Mouse (Mus musculus) limb, embryonic 10.5 days (tissue): ENCODE data around the gene Sez6. TPM values are rescaled to one million over a fixed set of nuclear protein-coding genes. Genes with fewer than 3 reads are reported as not detected.

Source experiments
- DNase-seq: peaks from one replicate; pipeline ENCODE4 v3.0.0-alpha.2; 2017; ENCODE audit warnings: low spot score
- H3K27ac ChIP-seq: fragments of 300-500 bp; sonication (generic); 2 replicates; pipeline ENCODE4 v1.5.1; 2016; ENCODE audit warnings: mild to moderate bottlenecking
- H3K27me3 ChIP-seq: fragments of 300-500 bp; sonication (generic); 2 replicates; pipeline ENCODE4 v1.6.1; 2016; ENCODE audit warnings: low read depth, mild to moderate bottlenecking; ENCODE audit not compliant: poor library complexity, severe bottlenecking
- H3K36me3 ChIP-seq: fragments of 300-500 bp; sonication (generic); 2 replicates; pipeline ENCODE4 v1.6.1; 2016; ENCODE audit warnings: mild to moderate bottlenecking, moderate library complexity
- H3K4me1 ChIP-seq: fragments of 300-500 bp; sonication (generic); 2 replicates; pipeline ENCODE4 v1.6.1; 2016
- H3K4me3 ChIP-seq: fragments of 300-500 bp; sonication (generic); 2 replicates; pipeline ENCODE4 v1.5.1; 2016; ENCODE audit warnings: mild to moderate bottlenecking, moderate library complexity
- H3K9me3 ChIP-seq: fragments of 300-500 bp; sonication (generic); replicated peaks from 2 replicates; pipeline ENCODE4 v1.6.1; 2016; ENCODE audit warnings: mild to moderate bottlenecking
- WGBS: fragments of 180-500 bp; shearing (Covaris S2); methylation state at CpG from one replicate; pipeline ENCODE4 v1.1.7; 2016; 5-methylcytosine and 5-hydroxymethylcytosine counted together
- polyA plus RNA-seq: library from polyadenylated mRNA; unstranded; fragments of >200 nt; fragmentation: Nextera tagmentation; extraction: Ambion mirVana; gene quantifications from 2 replicates; pipeline ENCODE4 v1.2.1, GENCODE M21; 2016

Sez6 gene
- 0.11 and 0.14 TPM in 2 replicates for polyA plus RNA-seq

- Histone ChIP-seq H3K4me1 (peaks cover 28% of the 10 kb centered on the region), H3K27me3 (peaks cover 98% of the 10 kb centered on the region), H3K9me3 (no peaks in the 10 kb centered on the region), H3K36me3 (no peaks in the 10 kb centered on the region), H3K4me3 (peak within 1 kb of the TSS; percentile 55), H3K27ac (no peak within 1 kb of the TSS)
- under 1% methylated on average over 84 of the region's 94 CpGs for WGBS
- peak; percentile 93 for DNase-seq
These were observed at the start of gene Sez6 for GRCm38 (mm10) chr11:77930751-77931540. Gene Sez6 (plus strand): TSS chr11:77930800.

GRCm38 (mm10) chr11:77884524-77885245 lies 45.9 kb upstream of the Sez6 start:
- no peak for DNase-seq
- Histone ChIP-seq H3K9me3 (no peaks in the 10 kb centered on the region), H3K36me3 (no peaks in the 10 kb centered on the region), H3K27me3 (peaks cover 49% of the 10 kb centered on the region), H3K4me1 (peaks cover 35% of the 10 kb centered on the region), H3K4me3 (no peak overlapping the region), H3K27ac (0 out of 2 replicates have a peak overlapping the region, but pooled peaks have one; percentile 0)
- WGBS = 36% methylated on average over 10 of the region's 10 CpGs

GRCm38 (mm10) chr11:77885246-77885575 lies 45.4 kb upstream of the Sez6 start:
- H3K36me3 ChIP-seq = no peaks in the 10 kb centered on the region
- no peak overlapping the region for H3K4me3 ChIP-seq
- 50% methylated on average over 8 of the region's 8 CpGs for WGBS
- peaks cover 35% of the 10 kb centered on the region for H3K4me1 ChIP-seq
- no peaks in the 10 kb centered on the region for H3K9me3 ChIP-seq
- DNase-seq = no peak
- peaks cover 49% of the 10 kb centered on the region for H3K27me3 ChIP-seq
- no peak overlapping the region for H3K27ac ChIP-seq

GRCm38 (mm10) chr11:77887373-77887960 lies 43.1 kb upstream of the Sez6 start:
- DNase-seq = no peak
- Histone ChIP-seq H3K9me3 (no peaks in the 10 kb centered on the region), H3K27me3 (peaks cover 48% of the 10 kb centered on the region; the same call in 1 of the 2 replicates), H3K4me3 (no peak overlapping the region), H3K4me1 (peaks cover 37% of the 10 kb centered on the region), H3K27ac (no peak overlapping the region), H3K36me3 (no peaks in the 10 kb centered on the region)
- WGBS = 45% methylated on average over 17 of the region's 17 CpGs

GRCm38 (mm10) chr11:77888846-77889245 lies 41.8 kb upstream of the Sez6 start:
- Histone ChIP-seq H3K36me3 (no peaks in the 10 kb centered on the region), H3K27me3 (peaks cover 57% of the 10 kb centered on the region), H3K4me3 (no peak overlapping the region), H3K4me1 (peaks cover 48% of the 10 kb centered on the region), H3K27ac (no peak overlapping the region), H3K9me3 (no peaks in the 10 kb centered on the region)
- WGBS = 88% methylated on average over 5 of the region's 5 CpGs
- no peak for DNase-seq

- no peak overlapping the region for H3K27ac ChIP-seq
- no peaks in the 10 kb centered on the region for H3K9me3 ChIP-seq
- 49% methylated on average over 2 of the region's 2 CpGs for WGBS
- H3K36me3 ChIP-seq = no peaks in the 10 kb centered on the region
- H3K4me3 ChIP-seq = no peak overlapping the region
- peaks cover 49% of the 10 kb centered on the region for H3K4me1 ChIP-seq
- no peak for DNase-seq
- H3K27me3 ChIP-seq = peaks cover 61% of the 10 kb centered on the region
These were observed 41.1 kb upstream of the Sez6 start for GRCm38 (mm10) chr11:77889484-77889883.

GRCm38 (mm10) chr11:77890648-77891258 lies 39.8 kb upstream of the Sez6 start:
- H3K4me1 ChIP-seq = peaks cover 36% of the 10 kb centered on the region
- H3K9me3 ChIP-seq = no peaks in the 10 kb centered on the region
- peaks cover 60% of the 10 kb centered on the region for H3K27me3 ChIP-seq
- no peak for DNase-seq
- no peak overlapping the region for H3K4me3 ChIP-seq
- H3K36me3 ChIP-seq = no peaks in the 10 kb centered on the region
- WGBS = 44% methylated on average over 2 of the region's 2 CpGs
- H3K27ac ChIP-seq = no peak overlapping the region

GRCm38 (mm10) chr11:77892883-77893282 lies 37.7 kb upstream of the Sez6 start:
- H3K27me3 ChIP-seq = peaks cover 68% of the 10 kb centered on the region
- WGBS = 9% methylated on average over 5 of the region's 5 CpGs
- H3K9me3 ChIP-seq = no peaks in the 10 kb centered on the region
- DNase-seq = no peak
- H3K27ac ChIP-seq = no peak overlapping the region
- H3K4me1 ChIP-seq = peaks cover 31% of the 10 kb centered on the region
- no peaks in the 10 kb centered on the region for H3K36me3 ChIP-seq
- no peak overlapping the region for H3K4me3 ChIP-seq

GRCm38 (mm10) chr11:77893283-77893682 lies 37.3 kb upstream of the Sez6 start:
- Histone ChIP-seq H3K4me1 (peaks cover 31% of the 10 kb centered on the region), H3K9me3 (no peaks in the 10 kb centered on the region), H3K4me3 (no peak overlapping the region), H3K36me3 (no peaks in the 10 kb centered on the region), H3K27me3 (peaks cover 72% of the 10 kb centered on the region), H3K27ac (peak overlapping the region; percentile 6; the same call in 1 of the 2 replicates)
- no peak for DNase-seq
- WGBS = 35% methylated on average over 6 of the region's 6 CpGs

GRCm38 (mm10) chr11:77893787-77894718 lies 36.5 kb upstream of the Sez6 start, which contains the start of gene Pipox:
Gene Pipox (minus strand): TSS chr11:77894096.
- Histone ChIP-seq H3K4me1 (peaks cover 31% of the 10 kb centered on the region), H3K4me3 (no peak within 1 kb of the TSS), H3K36me3 (no peaks in the 10 kb centered on the region), H3K9me3 (no peaks in the 10 kb centered on the region), H3K27me3 (peaks cover 80% of the 10 kb centered on the region), H3K27ac (peak within 1 kb of the TSS; percentile 6; the same call in 1 of the 2 replicates)
- DNase-seq = peak; percentile 65
- WGBS = 33% methylated on average over 11 of the region's 11 CpGs

- Histone ChIP-seq H3K9me3 (no peaks in the 10 kb centered on the region), H3K27ac (no peak overlapping the region), H3K4me3 (no peak overlapping the region), H3K36me3 (no peaks in the 10 kb centered on the region), H3K27me3 (peaks cover 89% of the 10 kb centered on the region), H3K4me1 (peaks cover 31% of the 10 kb centered on the region)
- WGBS = 84% methylated on average over 2 of the region's 2 CpGs
- no peak for DNase-seq
These were observed 35.6 kb upstream of the Sez6 start for GRCm38 (mm10) chr11:77894967-77895366.

GRCm38 (mm10) chr11:77896011-77896410 lies 34.6 kb upstream of the Sez6 start:
- H3K4me1 ChIP-seq = peaks cover 27% of the 10 kb centered on the region
- H3K27me3 ChIP-seq = peaks cover 92% of the 10 kb centered on the region

More at GRCm38 (mm10) chr11:77896011-77896410, 34.6 kb upstream of the Sez6 start:
- Histone ChIP-seq H3K9me3 (no peaks in the 10 kb centered on the region), H3K27ac (no peak overlapping the region), H3K4me3 (no peak overlapping the region), H3K36me3 (no peaks in the 10 kb centered on the region)
- no peak for DNase-seq
- 89% methylated on average over 9 of the region's 9 CpGs for WGBS
